Mouse (Mus musculus): ENCODE measurements around the gene Hspa1l.

- TF ChIP-seq CTCF (IDR thresholded peaks at IDR 0.05; ENCODE audit: borderline replicate concordance, control insufficient read depth, extremely low read depth, insufficient read depth, low read length, poor library complexity) (no peak; the same call in 1 of the 2 replicates), POLR2A (IDR thresholded peaks at IDR 0.05; ENCODE audit: control insufficient read depth, extremely low read depth, insufficient read depth, low read length, poor library complexity) (no peak)
Observed at GRCm38 (mm10) chr17:35000717-35001451, 28.4 kb downstream of the Hspa1l start, which contains the start of gene Vars.
